In genomic region chr19:4711098-4711600, GRCm38 (mm10) we compare ENCODE assay signal across 8 mouse cellular contexts. TPM values are rescaled to one million over a fixed set of nuclear protein-coding genes. Genes with fewer than 3 reads are reported as not detected.
DNase-seq lines count a peak whose midpoint lies in the region; ATAC-seq and TF ChIP-seq lines count a peak whose summit lies in the region.

TSS of gene Sptbn2 (plus strand) at chr19:4711167.

- peak; percentile 30 for ATAC-seq in neural tube, embryonic 13.5 days (ENCODE audit: low read depth)

- H3K4me3 ChIP-seq in gastrocnemius, adult 2 months, result peak within 1 kb of the TSS; percentile 68
- H3K4me3 ChIP-seq in neural tube, embryonic 13.5 days, result peak within 1 kb of the TSS; percentile 81

- WGBS in neural tube, embryonic 13.5 days, result 4% methylated on average over 13 of the region's 13 CpGs

- H3K9me3 ChIP-seq in neural tube, embryonic 13.5 days, result no peaks in the 10 kb centered on the region

- H3K27ac ChIP-seq in gastrocnemius, adult 2 months, result no peak within 1 kb of the TSS
- peak within 1 kb of the TSS; percentile 97 for H3K27ac ChIP-seq in neural tube, embryonic 13.5 days (replicated peaks)

- no peak for TF ChIP-seq CTCF in gastrocnemius, adult 2 months (IDR thresholded peaks at IDR 0.05)

- intact Hi-C loops in gastrocnemius, adult 2 months (cut with DNase I), result no loop called here

- H3K4me2 ChIP-seq in neural tube, embryonic 13.5 days, result peak within 1 kb of the TSS; percentile 66

- H3K27me3 ChIP-seq in neural tube, embryonic 13.5 days, result peaks cover 3% of the 10 kb centered on the region

- peaks cover 46% of the 10 kb centered on the region for H3K4me1 ChIP-seq in neural tube, embryonic 13.5 days (replicated peaks)

- no peak for DNase-seq in gastrocnemius, adult 2 months
- no peak for DNase-seq in gastrocnemius, postnatal 10 days
- peak; percentile 54 to 70 for DNase-seq in cerebellum, adult 18-20 months
- DNase-seq in frontal cortex, adult 2 months (ENCODE audit: extremely low spot score in 1 of 2, low spot score in 1 of 2), result peak; percentile 87 to 93
- peak; percentile 74 to 89 for DNase-seq in left cerebral cortex, adult 8-10 months (ENCODE audit: low spot score in 2 of 2)
- no peak for DNase-seq in gastrocnemius, postnatal 25 days
- no peak for DNase-seq in thymus, postnatal 4 days

- no peaks in the 10 kb centered on the region for H3K36me3 ChIP-seq in neural tube, embryonic 13.5 days

- H3K9ac ChIP-seq in neural tube, embryonic 13.5 days, result peak within 1 kb of the TSS; percentile 98

RNA-seq across cellular contexts. Expression of gene Sptbn2, which starts in this region (rescaled TPM):
- total RNA-seq in gastrocnemius, adult 2 months (2021), result under 1 TPM in 1 of 2 experiments, not detected in 1; 0.03 TPM
- 1 to 10 TPM in 1 of 2 experiments, under 1 TPM in 1; 0.96 to 1.1 TPM for total RNA-seq in gastrocnemius, postnatal 10 days (2021)
- 186 and 200 TPM in 2 replicates for polyA plus RNA-seq in frontal cortex, adult 2 months (2012; rRNA removed)
- total RNA-seq in left cerebral cortex, adult 8-10 months (2022), result 100 to 1,000 TPM; 453 to 534 (median 492) TPM
- 29.5 and 30.4 TPM in 2 replicates for polyA plus RNA-seq in neural tube, embryonic 13.5 days (2015; fragmentation: Nextera tagmentation; extraction: Ambion mirVana)
- total RNA-seq in gastrocnemius, postnatal 25 days (2021), result under 1 TPM; 0.08 to 0.31 TPM

Comparison
In these comparisons a context has a peak if more than half of its experiments do, and no peak if none do; other contexts are left out.
1. RNA of gene Sptbn2 (total RNA-seq): 453 to 534 TPM in left cerebral cortex, adult 8-10 months; 0.96 to 1.1 TPM in gastrocnemius, postnatal 10 days, 0.08 to 0.31 TPM in gastrocnemius, postnatal 25 days and 0.03 TPM in gastrocnemius, adult 2 months; every median in the first group is over 100 times any median in the second.
2. DNase-seq: peak in cerebellum, adult 18-20 months (2 of 2), frontal cortex, adult 2 months (2 of 2) and left cerebral cortex, adult 8-10 months (2 of 2); none in gastrocnemius, adult 2 months (single experiment), gastrocnemius, postnatal 10 days (single experiment), gastrocnemius, postnatal 25 days (single experiment) and thymus, postnatal 4 days (single experiment).